Mouse (Mus musculus): ENCODE data around the gene Asmt. TPM values are rescaled to one million over a fixed set of nuclear protein-coding genes. Genes with fewer than 3 reads are reported as not detected.

Asmt gene
- polyA plus RNA-seq (2016; fragmentation: Nextera tagmentation; extraction: Ambion mirVana) = not detected in 2 replicates

GRCm38 (mm10) chrX:170672594-170673092 lies at the start of gene Asmt:
Gene Asmt, plus strand, starts transcription at chrX:170672644.
- DNase-seq (ENCODE audit: low spot score) = no peak
- no peaks in the 10 kb centered on the region for H3K27me3 ChIP-seq (ENCODE audit: insufficient read depth, poor library complexity, severe bottlenecking)
- 93% methylated on average over 13 of the region's 16 CpGs for WGBS
- peaks cover 50% of the 10 kb centered on the region for H3K36me3 ChIP-seq
- no peak within 1 kb of the TSS for H3K4me3 ChIP-seq
- H3K9me3 ChIP-seq = peaks cover 52% of the 10 kb centered on the region
- H3K27ac ChIP-seq = no peak within 1 kb of the TSS
- no peaks in the 10 kb centered on the region for H3K4me1 ChIP-seq (replicated peaks)

- Histone ChIP-seq H3K4me3 (no peak overlapping the region), H3K27ac (no peak overlapping the region), H3K27me3 (ENCODE audit: insufficient read depth, poor library complexity, severe bottlenecking) (no peaks in the 10 kb centered on the region), H3K36me3 (peaks cover 51% of the 10 kb centered on the region), H3K9me3 (peaks cover 55% of the 10 kb centered on the region), H3K4me1 (replicated peaks) (no peaks in the 10 kb centered on the region)
- 80% methylated on average over 42 of the region's 42 CpGs for WGBS
- DNase-seq (ENCODE audit: low spot score) = no peak
Measured at GRCm38 (mm10) chrX:170673233-170673951, 948 bp downstream of the Asmt start.

GRCm38 (mm10) chrX:170674229-170674771 lies 1.9 kb downstream of the Asmt start:
- Histone ChIP-seq H3K36me3 (peaks cover 51% of the 10 kb centered on the region), H3K27me3 (ENCODE audit: insufficient read depth, poor library complexity, severe bottlenecking) (no peaks in the 10 kb centered on the region), H3K27ac (no peak overlapping the region), H3K9me3 (peaks cover 55% of the 10 kb centered on the region), H3K4me3 (peak overlapping the region; percentile 35), H3K4me1 (replicated peaks) (no peaks in the 10 kb centered on the region)
- WGBS = 77% methylated on average over 27 of the region's 27 CpGs
- peak; percentile 36 for DNase-seq (ENCODE audit: low spot score)

- H3K27ac ChIP-seq = no peak overlapping the region
- H3K36me3 ChIP-seq = peaks cover 51% of the 10 kb centered on the region
- no peak for DNase-seq (ENCODE audit: low spot score)
- WGBS = 87% methylated on average over 39 of the region's 39 CpGs
- H3K4me1 ChIP-seq (replicated peaks) = no peaks in the 10 kb centered on the region
- H3K27me3 ChIP-seq (ENCODE audit: insufficient read depth, poor library complexity, severe bottlenecking) = no peaks in the 10 kb centered on the region
- peaks cover 55% of the 10 kb centered on the region for H3K9me3 ChIP-seq
- no peak overlapping the region for H3K4me3 ChIP-seq
Measured at GRCm38 (mm10) chrX:170674885-170675876, 2.7 kb downstream of the Asmt start.

GRCm38 (mm10) chrX:170675923-170676605 lies 3.6 kb downstream of the Asmt start:
- H3K9me3 ChIP-seq = peaks cover 55% of the 10 kb centered on the region
- no peaks in the 10 kb centered on the region for H3K4me1 ChIP-seq (replicated peaks)
- H3K27ac ChIP-seq = no peak overlapping the region
- no peaks in the 10 kb centered on the region for H3K27me3 ChIP-seq (ENCODE audit: insufficient read depth, poor library complexity, severe bottlenecking)
- no peak for DNase-seq (ENCODE audit: low spot score)
- no peak overlapping the region for H3K4me3 ChIP-seq
- H3K36me3 ChIP-seq = peaks cover 51% of the 10 kb centered on the region
- WGBS = 98% methylated on average over 39 of the region's 39 CpGs

- peaks cover 55% of the 10 kb centered on the region for H3K9me3 ChIP-seq
Measured at GRCm38 (mm10) chrX:170676606-170677239, 4.3 kb downstream of the Asmt start.

GRCm38 (mm10) chrX:170677266-170677665 lies 4.8 kb downstream of the Asmt start:
- Histone ChIP-seq H3K4me3 (no peak overlapping the region), H3K9me3 (peaks cover 55% of the 10 kb centered on the region), H3K27ac (no peak overlapping the region), H3K4me1 (replicated peaks) (no peaks in the 10 kb centered on the region), H3K27me3 (ENCODE audit: insufficient read depth, poor library complexity, severe bottlenecking) (no peaks in the 10 kb centered on the region), H3K36me3 (peaks cover 51% of the 10 kb centered on the region)
- no peak for DNase-seq (ENCODE audit: low spot score)
- WGBS = 94% methylated on average over 17 of the region's 17 CpGs

More at GRCm38 (mm10) chrX:170676606-170677239, 4.3 kb downstream of the Asmt start:
- 94% methylated on average over 67 of the region's 67 CpGs for WGBS
- H3K4me1 ChIP-seq (replicated peaks) = no peaks in the 10 kb centered on the region
- peak overlapping the region; percentile 11; the same call in 1 of the 2 replicates for H3K4me3 ChIP-seq
- no peaks in the 10 kb centered on the region for H3K27me3 ChIP-seq (ENCODE audit: insufficient read depth, poor library complexity, severe bottlenecking)
- H3K36me3 ChIP-seq = peaks cover 51% of the 10 kb centered on the region
- no peak overlapping the region for H3K27ac ChIP-seq
- no peak for DNase-seq (ENCODE audit: low spot score)

- H3K27me3 ChIP-seq (ENCODE audit: insufficient read depth, poor library complexity, severe bottlenecking) = no peaks in the 10 kb centered on the region
- WGBS = 99% methylated on average over 53 of the region's 53 CpGs
- H3K4me3 ChIP-seq = no peak overlapping the region
- H3K9me3 ChIP-seq = peaks cover 52% of the 10 kb centered on the region
- no peaks in the 10 kb centered on the region for H3K4me1 ChIP-seq (replicated peaks)
- H3K36me3 ChIP-seq = peaks cover 49% of the 10 kb centered on the region
- no peak overlapping the region for H3K27ac ChIP-seq
- DNase-seq (ENCODE audit: low spot score) = no peak
Measured at GRCm38 (mm10) chrX:170677680-170678079, 5.2 kb downstream of the Asmt start.
